Mouse (Mus musculus) kidney, adult 2 months (tissue): ENCODE measurements around the gene Becn1.
"Not testable (repeated sequence)": the region's sequence is repeated elsewhere in the genome, so short reads cannot be mapped to it uniquely, and the experiment has no call there.

Source experiments
- CTCF ChIP-seq: fragments of 200-500 bp; conservative IDR thresholded peaks from 2 replicates; pipeline ENCODE4 v1.5.1; 2011; ENCODE audit warnings: low read depth, mild to moderate bottlenecking, control low read depth, low read length, moderate library complexity, mixed read lengths; ENCODE audit not compliant: insufficient read depth, insufficient read length
- POLR2A ChIP-seq: fragments of 200-500 bp; IDR thresholded peaks from one replicate; pipeline ENCODE4 v1.6.1; 2011; ENCODE audit warnings: low read depth, low read length, control low read depth

DNA sequence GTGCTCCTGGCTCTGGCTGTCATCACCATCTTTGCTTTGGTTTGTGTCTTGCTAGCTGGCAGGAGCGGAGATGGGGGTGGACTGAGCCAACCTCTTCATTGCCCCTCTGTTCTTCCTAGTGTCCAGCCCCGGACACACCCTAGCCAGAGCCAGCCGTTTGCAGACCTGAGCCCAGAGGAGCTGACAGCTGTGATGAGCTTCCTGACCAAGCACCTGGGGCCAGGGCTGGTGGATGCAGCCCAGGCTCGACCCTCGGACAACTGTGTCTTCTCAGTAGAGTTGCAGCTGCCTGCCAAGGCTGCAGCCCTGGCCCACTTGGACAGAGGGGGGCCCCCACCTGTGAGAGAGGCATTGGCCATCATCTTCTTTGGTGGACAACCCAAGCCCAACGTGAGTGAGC is 28.9 kb upstream of the Becn1 start:
- not testable (repeated sequence) for TF ChIP-seq POLR2A, CTCF
